Mouse (Mus musculus): ENCODE results near the gene Ctnna3. TPM values are rescaled to one million over a fixed set of nuclear protein-coding genes. Genes with fewer than 3 reads are reported as not detected.

Ctnna3 gene
- polyA plus RNA-seq, 2 experiments: 0.78 to 0.89 TPM

DNA sequence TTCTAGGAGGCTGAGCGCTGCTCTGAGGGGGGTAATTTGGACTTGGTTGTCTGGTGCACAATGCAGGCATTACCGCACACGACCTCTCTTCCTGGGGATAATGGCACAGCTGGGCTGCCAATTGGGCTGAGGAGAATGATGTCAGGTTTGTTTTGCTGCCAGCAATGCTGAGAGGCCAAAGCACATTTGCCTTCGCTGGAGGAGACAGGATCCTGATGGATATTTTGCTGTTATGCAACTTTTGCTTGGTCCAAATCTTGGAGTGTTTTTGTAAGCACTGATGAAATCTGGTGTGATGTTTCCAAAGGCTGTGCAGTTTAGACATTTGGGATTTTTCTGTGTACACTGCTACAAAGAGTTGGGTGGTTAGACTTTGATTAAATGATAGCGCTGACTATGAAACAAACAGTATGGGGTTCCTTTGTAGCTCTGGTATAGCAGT, 450.6 kb downstream of the Ctnna3 start:
- Histone ChIP-seq H3K27ac (replicated peaks; ENCODE audit: low read depth, low read length) (no peak overlapping the region), H3K9me3 (ENCODE audit: control insufficient read depth, low read length) (no peaks in the 10 kb centered on the region), H3K4me1 (ENCODE audit: control insufficient read depth, insufficient read depth, low read length) (no peaks in the 10 kb centered on the region), H3K36me3 (ENCODE audit: control insufficient read depth, insufficient read depth, low read length) (no peaks in the 10 kb centered on the region), H3K9ac (ENCODE audit: low read depth, low read length, severe bottlenecking) (no peak overlapping the region), H3K4me3 (replicated peaks; ENCODE audit: low read length) (no peak overlapping the region), H3K27me3 (ENCODE audit: control insufficient read depth, insufficient read depth, low read length) (no peaks in the 10 kb centered on the region), H3K4me2 (replicated peaks; ENCODE audit: low read depth, low read length, severe bottlenecking) (no peak overlapping the region)
- ATAC-seq (ENCODE audit: low FRiP score, low read depth) (no peak), DNase-seq (ENCODE audit: low spot score) (no peak)
- WGBS: 74% methylated on average over 5 of the region's 5 CpGs
- TF ChIP-seq POLR2A (IDR thresholded peaks at IDR 0.05; ENCODE audit: borderline replicate concordance, extremely low read depth, insufficient read depth, insufficient read length): no peak

DNA sequence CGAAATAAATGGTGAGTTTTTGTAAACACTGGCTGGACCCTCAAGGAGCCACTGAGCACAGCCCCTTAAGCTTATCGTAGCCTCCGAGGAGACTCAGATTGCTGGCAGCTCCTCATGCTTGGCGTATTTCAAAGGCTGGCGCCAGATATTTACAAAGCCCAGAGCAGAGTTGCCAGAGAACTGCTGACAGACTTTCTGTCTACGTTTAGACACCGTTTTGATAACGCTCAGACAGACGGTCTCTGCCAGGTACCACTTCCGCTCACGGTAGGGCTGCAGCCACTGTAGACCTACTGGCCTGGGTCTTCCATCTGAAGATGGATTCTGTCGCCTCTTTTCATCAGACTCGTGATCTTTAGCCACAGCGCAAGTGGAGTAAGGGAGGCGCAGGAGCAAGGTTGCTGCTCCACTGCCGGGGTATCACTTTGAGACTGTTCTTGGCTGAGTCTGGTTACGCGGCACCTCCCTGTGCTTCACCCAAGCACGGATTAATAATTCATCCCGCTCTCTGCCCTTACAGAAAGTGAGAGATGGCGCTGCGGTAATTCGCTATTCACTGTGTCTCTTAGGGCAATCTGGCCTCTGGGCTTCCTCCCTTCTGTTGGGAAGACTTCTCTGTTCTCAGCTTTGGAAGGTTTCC, 456.7 kb downstream of the Ctnna3 start:
- no peaks in the 10 kb centered on the region for H3K9me3 ChIP-seq (ENCODE audit: control insufficient read depth, low read length)
- no peak for TF ChIP-seq POLR2A (IDR thresholded peaks at IDR 0.05; ENCODE audit: borderline replicate concordance, extremely low read depth, insufficient read depth, insufficient read length)
- ATAC-seq (ENCODE audit: low FRiP score, low read depth) (no peak), DNase-seq (ENCODE audit: low spot score) (no peak)
- no peak overlapping the region for H3K4me2 ChIP-seq (replicated peaks; ENCODE audit: low read depth, low read length, severe bottlenecking)
- H3K36me3 ChIP-seq (ENCODE audit: control insufficient read depth, insufficient read depth, low read length): no peaks in the 10 kb centered on the region
- H3K27me3 ChIP-seq (ENCODE audit: control insufficient read depth, insufficient read depth, low read length): no peaks in the 10 kb centered on the region
- no peak overlapping the region for H3K27ac ChIP-seq (replicated peaks; ENCODE audit: low read depth, low read length)
- 81% methylated on average over 23 of the region's 23 CpGs for WGBS
- H3K4me1 ChIP-seq (ENCODE audit: control insufficient read depth, insufficient read depth, low read length): no peaks in the 10 kb centered on the region
- H3K9ac ChIP-seq (ENCODE audit: low read depth, low read length, severe bottlenecking): no peak overlapping the region
- H3K4me3 ChIP-seq (replicated peaks; ENCODE audit: low read length): no peak overlapping the region

DNA sequence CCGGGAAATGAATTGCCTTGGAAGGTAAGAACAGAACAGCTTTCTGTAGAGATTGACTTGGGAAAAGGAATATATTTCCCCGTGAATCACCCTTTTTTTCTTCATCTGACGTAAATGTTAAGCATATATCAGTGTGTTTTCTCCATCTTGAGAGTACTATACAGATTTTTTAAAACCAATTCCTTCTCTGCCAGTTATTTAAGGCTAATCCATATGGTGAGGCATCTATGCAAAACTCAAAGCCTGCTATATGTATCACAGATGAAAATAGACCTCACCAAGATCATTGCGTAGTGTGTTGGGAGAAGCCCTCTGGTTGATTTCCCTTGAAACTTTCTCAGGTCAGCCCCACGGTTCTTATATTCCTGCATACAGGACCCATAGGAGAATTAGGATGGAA, 464.7 kb downstream of the Ctnna3 start:
- no peak overlapping the region for H3K4me2 ChIP-seq (replicated peaks; ENCODE audit: low read depth, low read length, severe bottlenecking)
- 89% methylated on average over 5 of the region's 5 CpGs for WGBS
- ATAC-seq (ENCODE audit: low FRiP score, low read depth) (no peak), DNase-seq (ENCODE audit: low spot score) (no peak)
- no peaks in the 10 kb centered on the region for H3K27me3 ChIP-seq (ENCODE audit: control insufficient read depth, insufficient read depth, low read length)
- H3K27ac ChIP-seq (replicated peaks; ENCODE audit: low read depth, low read length): no peak overlapping the region
- no peaks in the 10 kb centered on the region for H3K36me3 ChIP-seq (ENCODE audit: control insufficient read depth, insufficient read depth, low read length)
- no peak overlapping the region for H3K9ac ChIP-seq (ENCODE audit: low read depth, low read length, severe bottlenecking)
- TF ChIP-seq POLR2A (IDR thresholded peaks at IDR 0.05; ENCODE audit: borderline replicate concordance, extremely low read depth, insufficient read depth, insufficient read length): no peak
- H3K4me3 ChIP-seq (replicated peaks; ENCODE audit: low read length): no peak overlapping the region
- no peaks in the 10 kb centered on the region for H3K4me1 ChIP-seq (ENCODE audit: control insufficient read depth, insufficient read depth, low read length)
- H3K9me3 ChIP-seq (ENCODE audit: control insufficient read depth, low read length): no peaks in the 10 kb centered on the region

DNA sequence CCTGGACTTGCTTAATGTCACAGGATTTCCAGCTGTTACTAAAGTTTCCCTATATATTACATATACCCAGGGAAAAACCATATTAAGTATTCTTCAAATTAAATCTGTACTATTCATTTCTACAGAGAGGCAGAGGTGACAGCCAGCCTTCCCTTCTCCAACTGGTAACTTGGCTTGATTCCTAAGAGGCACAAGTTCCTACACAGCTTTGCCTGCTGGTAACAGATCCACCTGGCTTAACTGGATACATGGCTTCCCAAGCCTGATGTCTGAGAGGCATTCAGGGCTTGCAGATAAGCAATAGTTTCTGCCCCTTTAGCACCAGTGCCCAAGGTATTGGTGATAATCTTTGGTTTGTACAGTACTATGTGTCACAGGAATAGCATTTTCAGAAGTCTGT, 470.0 kb downstream of the Ctnna3 start:
- no peaks in the 10 kb centered on the region for H3K9me3 ChIP-seq (ENCODE audit: control insufficient read depth, low read length)
- DNase-seq (ENCODE audit: low spot score) (no peak), ATAC-seq (ENCODE audit: low FRiP score, low read depth) (no peak)
- no peaks in the 10 kb centered on the region for H3K4me1 ChIP-seq (ENCODE audit: control insufficient read depth, insufficient read depth, low read length)
- no peaks in the 10 kb centered on the region for H3K36me3 ChIP-seq (ENCODE audit: control insufficient read depth, insufficient read depth, low read length)
- TF ChIP-seq POLR2A (IDR thresholded peaks at IDR 0.05; ENCODE audit: borderline replicate concordance, extremely low read depth, insufficient read depth, insufficient read length): no peak
- no peak overlapping the region for H3K4me3 ChIP-seq (replicated peaks; ENCODE audit: low read length)
- H3K27ac ChIP-seq (replicated peaks; ENCODE audit: low read depth, low read length): no peak overlapping the region
- H3K4me2 ChIP-seq (replicated peaks; ENCODE audit: low read depth, low read length, severe bottlenecking): no peak overlapping the region
- no peaks in the 10 kb centered on the region for H3K27me3 ChIP-seq (ENCODE audit: control insufficient read depth, insufficient read depth, low read length)
- H3K9ac ChIP-seq (ENCODE audit: low read depth, low read length, severe bottlenecking): no peak overlapping the region

DNA sequence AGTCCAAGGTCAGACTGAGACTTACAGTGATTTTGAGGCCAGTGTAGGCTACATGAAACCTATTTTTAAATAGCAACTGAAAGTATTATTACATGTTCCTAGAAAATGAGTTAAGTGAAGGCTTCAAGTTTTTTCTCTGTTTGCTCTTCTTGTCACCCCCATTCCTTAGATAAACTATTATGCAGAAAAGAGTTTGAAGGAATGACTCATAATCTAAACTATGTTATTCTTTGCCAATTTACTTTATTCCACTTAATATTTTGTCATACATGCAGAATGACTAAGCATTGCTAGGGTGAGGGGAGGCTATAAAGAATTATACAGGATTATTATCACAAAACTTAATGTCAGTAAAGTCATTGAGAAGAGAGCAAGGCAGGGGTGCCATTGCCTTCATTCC, 479.0 kb downstream of the Ctnna3 start:
- TF ChIP-seq POLR2A (IDR thresholded peaks at IDR 0.05; ENCODE audit: borderline replicate concordance, extremely low read depth, insufficient read depth, insufficient read length): no peak
- H3K9me3 ChIP-seq (ENCODE audit: control insufficient read depth, low read length): no peaks in the 10 kb centered on the region
- DNase-seq (ENCODE audit: low spot score): no peak

DNA sequence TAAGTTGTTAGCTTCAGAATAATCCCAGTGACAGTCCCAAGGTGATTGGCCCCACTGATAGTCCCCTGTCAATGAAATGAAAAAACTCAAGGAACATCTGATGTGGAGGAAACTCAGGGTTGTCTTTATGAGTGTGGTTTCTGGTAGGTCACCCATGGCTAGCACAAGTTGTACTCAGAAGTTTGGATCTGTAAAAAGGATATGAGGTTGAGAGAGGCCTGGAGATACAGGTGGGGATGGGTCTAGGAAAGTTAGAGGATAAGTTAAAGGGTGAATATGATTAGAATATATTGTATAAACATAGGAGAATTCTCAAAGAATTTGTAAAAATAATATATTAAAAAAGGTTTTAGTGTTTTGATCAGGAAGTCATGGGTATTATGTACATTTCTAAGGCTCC, 497.4 kb downstream of the Ctnna3 start, which contains the start of gene Gm10118:
Gene Gm10118 (minus strand): TSS at position 101 of the 400 bp plus-strand sequence.
- DNase-seq (ENCODE audit: low spot score) (no peak), ATAC-seq (ENCODE audit: low FRiP score, low read depth) (no peak)
- Histone ChIP-seq H3K36me3 (ENCODE audit: control insufficient read depth, insufficient read depth, low read length) (no peaks in the 10 kb centered on the region), H3K4me2 (replicated peaks; ENCODE audit: low read depth, low read length, severe bottlenecking) (no peak within 1 kb of the TSS), H3K4me3 (replicated peaks; ENCODE audit: low read length) (no peak within 1 kb of the TSS), H3K9me3 (ENCODE audit: control insufficient read depth, low read length) (no peaks in the 10 kb centered on the region), H3K4me1 (ENCODE audit: control insufficient read depth, insufficient read depth, low read length) (no peaks in the 10 kb centered on the region), H3K27ac (replicated peaks; ENCODE audit: low read depth, low read length) (no peak within 1 kb of the TSS), H3K9ac (ENCODE audit: low read depth, low read length, severe bottlenecking) (no peak within 1 kb of the TSS), H3K27me3 (ENCODE audit: control insufficient read depth, insufficient read depth, low read length) (no peaks in the 10 kb centered on the region)
- TF ChIP-seq POLR2A (IDR thresholded peaks at IDR 0.05; ENCODE audit: borderline replicate concordance, extremely low read depth, insufficient read depth, insufficient read length): no peak

More for the DNA sequence above, 479.0 kb downstream of the Ctnna3 start:
- Histone ChIP-seq H3K4me2 (replicated peaks; ENCODE audit: low read depth, low read length, severe bottlenecking) (no peak overlapping the region), H3K4me1 (ENCODE audit: control insufficient read depth, insufficient read depth, low read length) (no peaks in the 10 kb centered on the region), H3K9ac (ENCODE audit: low read depth, low read length, severe bottlenecking) (no peak overlapping the region), H3K4me3 (replicated peaks; ENCODE audit: low read length) (no peak overlapping the region), H3K36me3 (ENCODE audit: control insufficient read depth, insufficient read depth, low read length) (no peaks in the 10 kb centered on the region), H3K27me3 (ENCODE audit: control insufficient read depth, insufficient read depth, low read length) (no peaks in the 10 kb centered on the region), H3K27ac (replicated peaks; ENCODE audit: low read depth, low read length) (no peak overlapping the region)
- ATAC-seq (ENCODE audit: low FRiP score, low read depth): no peak
